Mouse (Mus musculus): Measurements from ENCODE around the gene Olfr373. TPM values are rescaled to one million over a fixed set of nuclear protein-coding genes. Genes with fewer than 3 reads are reported as not detected.
"Not testable (repeated sequence)": the region's sequence is repeated elsewhere in the genome, so short reads cannot be mapped to it uniquely, and the experiment has no call there.

Olfr373 gene
- 0.04 TPM in 1 of 2 replicates, not detected in the other for polyA plus RNA-seq (2014; fragmentation: Nextera tagmentation; extraction: Ambion mirVana)

- H3K36me3 ChIP-seq (ENCODE audit: control insufficient read depth, insufficient read depth, low read length); H3K9ac ChIP-seq (ENCODE audit: low read depth, low read length); ATAC-seq (ENCODE audit: low FRiP score, low TSS enrichment): not testable (repeated sequence)
Observed at GRCm38 (mm10) chr8:72082877-72083276, at the start of gene Olfr373. TSS of gene Olfr373 (plus strand) at chr8:72083177.

DNA sequence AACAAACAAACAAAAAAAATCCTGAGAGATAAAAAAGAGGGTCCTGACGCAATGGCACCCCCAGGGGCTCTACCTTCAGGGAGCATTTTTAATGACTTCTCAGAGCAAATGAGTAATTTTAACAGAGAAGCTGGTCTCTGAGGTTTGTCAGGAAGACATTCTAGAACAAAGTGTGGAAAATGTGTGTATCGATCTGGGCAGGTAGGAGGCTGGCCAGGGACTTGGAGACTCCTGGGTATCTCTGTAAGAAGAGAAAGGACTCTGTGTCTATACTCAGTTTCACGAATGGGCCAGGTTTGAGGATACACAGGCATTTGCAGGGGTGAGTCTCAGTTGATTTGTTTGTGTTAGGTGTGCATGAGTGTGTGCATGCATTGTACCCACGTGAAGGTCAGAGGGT is 42.1 kb upstream of the Olfr373 start, which contains the start of gene Olfr372:
Gene Olfr372, plus strand, starts transcription at position 301 of the 400 bp plus-strand sequence.
- H3K36me3 ChIP-seq (ENCODE audit: control insufficient read depth, insufficient read depth, low read length); H3K27me3 ChIP-seq (ENCODE audit: control insufficient read depth, insufficient read depth, low read length); H3K9ac ChIP-seq (ENCODE audit: low read depth, low read length); H3K4me1 ChIP-seq (ENCODE audit: control insufficient read depth, insufficient read depth, low read length); ATAC-seq (ENCODE audit: low FRiP score, low TSS enrichment); H3K27ac ChIP-seq (ENCODE audit: low read depth, low read length); H3K4me2 ChIP-seq (replicated peaks; ENCODE audit: low read depth, low read length); H3K4me3 ChIP-seq (ENCODE audit: low read length); H3K9me3 ChIP-seq (ENCODE audit: control insufficient read depth, low read length): not testable (repeated sequence)
- 83% methylated on average over 4 of the region's 4 CpGs for WGBS

More at GRCm38 (mm10) chr8:72082877-72083276, at the start of gene Olfr373:
- not testable (repeated sequence) for H3K4me1 ChIP-seq (ENCODE audit: control insufficient read depth, insufficient read depth, low read length); H3K27me3 ChIP-seq (ENCODE audit: control insufficient read depth, insufficient read depth, low read length); H3K4me2 ChIP-seq (replicated peaks; ENCODE audit: low read depth, low read length); H3K27ac ChIP-seq (ENCODE audit: low read depth, low read length); H3K4me3 ChIP-seq (ENCODE audit: low read length); H3K9me3 ChIP-seq (ENCODE audit: control insufficient read depth, low read length)

DNA sequence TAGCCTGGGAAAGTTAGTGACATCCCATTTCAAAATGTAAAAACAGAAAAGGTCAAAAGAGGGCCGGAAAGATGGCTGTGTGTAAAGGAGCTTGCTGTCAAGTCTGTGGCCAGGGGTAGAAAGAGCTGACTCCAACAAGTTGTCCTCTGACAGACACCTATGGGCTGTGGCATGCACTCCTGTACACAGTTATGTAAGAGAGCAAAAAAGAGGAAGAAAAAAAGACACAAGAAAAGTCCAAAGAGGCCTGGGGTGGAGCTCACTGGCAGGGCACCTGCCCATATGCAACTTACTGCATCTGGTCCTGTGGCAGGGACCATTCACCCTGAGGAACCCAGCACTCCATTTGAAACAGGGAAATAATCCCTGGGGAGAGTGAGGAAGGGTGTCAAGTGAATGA is 40.5 kb upstream of the Olfr373 start:
- Histone ChIP-seq H3K9ac (ENCODE audit: low read depth, low read length) (no peak overlapping the region), H3K27me3 (ENCODE audit: control insufficient read depth, insufficient read depth, low read length) (no peaks in the 10 kb centered on the region), H3K4me1 (ENCODE audit: control insufficient read depth, insufficient read depth, low read length) (no peaks in the 10 kb centered on the region), H3K27ac (ENCODE audit: low read depth, low read length) (no peak overlapping the region), H3K4me3 (ENCODE audit: low read length) (no peak overlapping the region), H3K9me3 (ENCODE audit: control insufficient read depth, low read length) (no peaks in the 10 kb centered on the region), H3K36me3 (ENCODE audit: control insufficient read depth, insufficient read depth, low read length) (no peaks in the 10 kb centered on the region), H3K4me2 (replicated peaks; ENCODE audit: low read depth, low read length) (no peak overlapping the region)
- no peak for ATAC-seq (ENCODE audit: low FRiP score, low TSS enrichment)
- 80% methylated on average over 1 of the region's 1 CpGs for WGBS

- not testable (repeated sequence) for H3K9me3 ChIP-seq (ENCODE audit: control insufficient read depth, low read length); H3K36me3 ChIP-seq (ENCODE audit: control insufficient read depth, insufficient read depth, low read length); H3K4me3 ChIP-seq (ENCODE audit: low read length); H3K4me2 ChIP-seq (replicated peaks; ENCODE audit: low read depth, low read length); H3K9ac ChIP-seq (ENCODE audit: low read depth, low read length); H3K27me3 ChIP-seq (ENCODE audit: control insufficient read depth, insufficient read depth, low read length); H3K27ac ChIP-seq (ENCODE audit: low read depth, low read length); ATAC-seq (ENCODE audit: low FRiP score, low TSS enrichment); H3K4me1 ChIP-seq (ENCODE audit: control insufficient read depth, insufficient read depth, low read length)
Observed at GRCm38 (mm10) chr8:72054633-72055032, 28.3 kb upstream of the Olfr373 start.

DNA sequence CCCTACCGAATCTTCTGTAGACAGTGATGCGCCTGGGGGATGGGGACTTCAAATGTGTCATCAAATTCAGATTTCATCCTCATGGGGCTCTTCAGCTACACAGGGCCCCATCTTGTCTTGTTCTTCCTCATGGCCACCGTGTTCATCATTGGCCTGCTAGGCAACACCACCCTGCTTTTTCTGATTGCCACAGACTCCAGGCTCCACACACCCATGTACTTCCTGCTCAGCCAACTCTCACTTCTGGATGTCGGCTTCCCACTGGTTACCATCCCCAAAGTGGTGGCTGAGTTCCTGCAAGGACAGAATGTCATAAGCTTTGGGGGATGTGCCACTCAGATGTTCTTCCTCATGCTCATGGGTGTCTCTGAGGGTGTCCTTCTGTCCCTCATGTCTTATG is 25.3 kb upstream of the Olfr373 start:
- not testable (repeated sequence) for H3K27me3 ChIP-seq (ENCODE audit: control insufficient read depth, insufficient read depth, low read length); H3K4me2 ChIP-seq (replicated peaks; ENCODE audit: low read depth, low read length); H3K9me3 ChIP-seq (ENCODE audit: control insufficient read depth, low read length); H3K4me3 ChIP-seq (ENCODE audit: low read length); H3K36me3 ChIP-seq (ENCODE audit: control insufficient read depth, insufficient read depth, low read length); ATAC-seq (ENCODE audit: low FRiP score, low TSS enrichment); H3K4me1 ChIP-seq (ENCODE audit: control insufficient read depth, insufficient read depth, low read length); H3K27ac ChIP-seq (ENCODE audit: low read depth, low read length); H3K9ac ChIP-seq (ENCODE audit: low read depth, low read length)
- WGBS: 95% methylated on average over 3 of the region's 4 CpGs

DNA sequence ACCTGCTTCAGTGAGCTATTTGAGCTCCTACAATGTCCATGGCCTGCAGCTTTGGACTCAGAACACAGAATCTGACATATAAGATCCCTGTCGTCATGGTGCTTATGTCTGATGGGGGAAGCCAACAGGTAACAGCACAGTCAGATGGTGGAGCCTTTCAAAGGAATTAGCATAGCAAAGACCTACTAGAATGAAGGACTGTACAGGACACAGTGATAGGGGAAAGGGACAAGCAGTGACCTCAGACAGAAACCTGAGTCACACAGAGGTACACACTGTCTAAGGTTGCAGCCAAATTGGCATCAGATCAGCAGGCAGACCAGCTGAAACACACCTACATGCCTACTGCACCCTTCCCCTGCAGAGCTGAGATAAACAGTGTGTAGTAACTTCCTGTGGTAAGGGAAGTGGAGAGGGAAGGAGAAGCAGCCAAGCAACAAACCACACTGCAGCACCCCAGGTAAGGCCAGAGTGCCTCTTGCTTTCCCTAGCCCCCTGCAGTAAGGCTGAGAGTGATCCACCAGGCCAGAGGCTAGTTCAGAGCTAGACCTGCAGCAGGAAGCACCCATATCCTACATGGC is 16.1 kb upstream of the Olfr373 start:
- H3K36me3 ChIP-seq (ENCODE audit: control insufficient read depth, insufficient read depth, low read length); H3K4me2 ChIP-seq (replicated peaks; ENCODE audit: low read depth, low read length); H3K9me3 ChIP-seq (ENCODE audit: control insufficient read depth, low read length); H3K4me1 ChIP-seq (ENCODE audit: control insufficient read depth, insufficient read depth, low read length); ATAC-seq (ENCODE audit: low FRiP score, low TSS enrichment); H3K9ac ChIP-seq (ENCODE audit: low read depth, low read length); H3K27ac ChIP-seq (ENCODE audit: low read depth, low read length); H3K4me3 ChIP-seq (ENCODE audit: low read length); H3K27me3 ChIP-seq (ENCODE audit: control insufficient read depth, insufficient read depth, low read length): not testable (repeated sequence)
- 87% methylated on average over 1 of the region's 1 CpGs for WGBS

GRCm38 (mm10) chr8:72084744-72085143 is 1.8 kb downstream of the Olfr373 start:
- Histone ChIP-seq H3K4me3 (ENCODE audit: low read length) (no peak overlapping the region), H3K36me3 (ENCODE audit: control insufficient read depth, insufficient read depth, low read length) (no peaks in the 10 kb centered on the region), H3K4me1 (ENCODE audit: control insufficient read depth, insufficient read depth, low read length) (no peaks in the 10 kb centered on the region), H3K4me2 (replicated peaks; ENCODE audit: low read depth, low read length) (no peak overlapping the region), H3K9ac (ENCODE audit: low read depth, low read length) (no peak overlapping the region), H3K27me3 (ENCODE audit: control insufficient read depth, insufficient read depth, low read length) (no peaks in the 10 kb centered on the region), H3K9me3 (ENCODE audit: control insufficient read depth, low read length) (no peaks in the 10 kb centered on the region), H3K27ac (ENCODE audit: low read depth, low read length) (no peak overlapping the region)
- no peak for ATAC-seq (ENCODE audit: low FRiP score, low TSS enrichment)
- 63% methylated on average over 5 of the region's 5 CpGs for WGBS

DNA sequence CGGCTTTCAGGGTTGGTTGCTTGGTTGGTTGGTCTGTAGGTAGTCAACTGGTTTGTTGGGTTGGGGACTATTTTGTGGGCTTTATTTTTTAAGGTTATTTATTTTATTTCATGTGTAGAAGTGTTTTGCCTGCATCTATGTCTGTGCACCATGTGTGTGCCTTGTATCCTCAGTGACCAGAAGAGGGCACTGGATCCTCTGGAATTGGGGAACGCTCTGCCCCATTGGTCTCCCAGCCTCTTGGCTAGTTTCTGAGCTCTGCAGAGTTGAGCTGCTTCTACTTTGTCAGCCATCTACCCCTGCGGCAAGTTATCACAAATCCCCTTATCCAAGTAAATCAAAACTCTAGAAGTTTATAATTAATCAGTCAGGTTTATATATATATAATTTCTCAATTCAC is 4.6 kb downstream of the Olfr373 start:
- not testable (repeated sequence) for ATAC-seq (ENCODE audit: low FRiP score, low TSS enrichment); H3K27me3 ChIP-seq (ENCODE audit: control insufficient read depth, insufficient read depth, low read length); H3K4me3 ChIP-seq (ENCODE audit: low read length); H3K4me1 ChIP-seq (ENCODE audit: control insufficient read depth, insufficient read depth, low read length); H3K27ac ChIP-seq (ENCODE audit: low read depth, low read length); H3K9ac ChIP-seq (ENCODE audit: low read depth, low read length); H3K4me2 ChIP-seq (replicated peaks; ENCODE audit: low read depth, low read length); H3K9me3 ChIP-seq (ENCODE audit: control insufficient read depth, low read length); H3K36me3 ChIP-seq (ENCODE audit: control insufficient read depth, insufficient read depth, low read length)
- WGBS: 84% methylated on average over 3 of the region's 3 CpGs

GRCm38 (mm10) chr8:72096721-72097120 is 13.7 kb downstream of the Olfr373 start:
- not testable (repeated sequence) for ATAC-seq (ENCODE audit: low FRiP score, low TSS enrichment); H3K4me2 ChIP-seq (replicated peaks; ENCODE audit: low read depth, low read length); H3K27ac ChIP-seq (ENCODE audit: low read depth, low read length); H3K9ac ChIP-seq (ENCODE audit: low read depth, low read length); H3K27me3 ChIP-seq (ENCODE audit: control insufficient read depth, insufficient read depth, low read length); H3K36me3 ChIP-seq (ENCODE audit: control insufficient read depth, insufficient read depth, low read length); H3K4me3 ChIP-seq (ENCODE audit: low read length); H3K9me3 ChIP-seq (ENCODE audit: control insufficient read depth, low read length); H3K4me1 ChIP-seq (ENCODE audit: control insufficient read depth, insufficient read depth, low read length)

Data from kidney, embryonic 14.5 days (tissue).